Mouse (Mus musculus) neural tube, embryonic 11.5 days (tissue): ENCODE results near the gene Faf2. TPM values are rescaled to one million over a fixed set of nuclear protein-coding genes. Genes with fewer than 3 reads are reported as not detected.

ENCODE experiments used
- ATAC-seq: fragments of 200-750 bp; cut with Nextera tagmentation; 2 replicates; pipeline ENCODE4 v1.8.0; 2017; ENCODE audit warnings: moderate number of reproducible peaks, mild to moderate bottlenecking, moderate TSS enrichment, moderate library complexity; ENCODE audit not compliant: insufficient read depth, low FRiP score, low TSS enrichment
- DNase-seq: peaks from one replicate; pipeline ENCODE4 v3.0.0-alpha.2; 2015; ENCODE audit warnings: low spot score
- H3K27ac ChIP-seq: fragments of 300-500 bp; sonication (generic); 2 replicates; pipeline ENCODE4 v1.5.1; 2014; ENCODE audit warnings: low read depth, mild to moderate bottlenecking, low read length
- H3K27me3 ChIP-seq: fragments of 300-500 bp; sonication (generic); 2 replicates; pipeline ENCODE4 v1.6.1; 2014; ENCODE audit warnings: mild to moderate bottlenecking, low read length, mixed read lengths; ENCODE audit not compliant: control insufficient read depth, insufficient read depth
- H3K36me3 ChIP-seq: fragments of 300-500 bp; sonication (generic); 2 replicates; pipeline ENCODE4 v1.6.1; 2014; ENCODE audit warnings: mild to moderate bottlenecking, low read length, moderate library complexity, mixed read lengths; ENCODE audit not compliant: control insufficient read depth, insufficient read depth
- H3K4me1 ChIP-seq: fragments of 300-500 bp; sonication (generic); 2 replicates; pipeline ENCODE4 v1.6.1; 2014; ENCODE audit warnings: low read length, mixed read lengths; ENCODE audit not compliant: control insufficient read depth, insufficient read depth
- H3K4me2 ChIP-seq: fragments of 300-500 bp; sonication (generic); 2 replicates; pipeline ENCODE4 v1.6.1; 2014; ENCODE audit warnings: low read depth, mild to moderate bottlenecking, moderate library complexity
- H3K4me3 ChIP-seq: fragments of 300-500 bp; sonication (generic); 2 replicates; pipeline ENCODE4 v1.5.1; 2014; ENCODE audit warnings: low read depth, low read length
- H3K9ac ChIP-seq: fragments of 300-500 bp; sonication (generic); 2 replicates; pipeline ENCODE4 v1.6.1; 2014; ENCODE audit warnings: mild to moderate bottlenecking, low read length
- H3K9me3 ChIP-seq: fragments of 300-500 bp; sonication (generic); 2 replicates; pipeline ENCODE4 v1.6.1; 2016; ENCODE audit warnings: low read length; ENCODE audit not compliant: control insufficient read depth
- WGBS: fragments of 180-500 bp; shearing (Covaris S2); extraction: QIAGEN DNeasy Blood & Tissue Kit; methylation state at CpG from one replicate; pipeline ENCODE4 v1.1.7; 2014; 5-methylcytosine and 5-hydroxymethylcytosine counted together
- polyA plus RNA-seq: library from polyadenylated mRNA; unstranded; fragments of >200 nt; fragmentation: Nextera tagmentation; extraction: Ambion mirVana; gene quantifications from 2 replicates; pipeline ENCODE4 v1.2.1, GENCODE M21; 2014

Gene Faf2
- polyA plus RNA-seq, 1 experiment from 2014 or later = 102 TPM

- H3K4me2 ChIP-seq = no peak overlapping the region
- ATAC-seq (no peak), DNase-seq (no peak)
- H3K4me1 ChIP-seq = peaks cover 6% of the 10 kb centered on the region
- no peaks in the 10 kb centered on the region for H3K27me3 ChIP-seq
- no peak overlapping the region for H3K27ac ChIP-seq
- H3K9ac ChIP-seq = no peak overlapping the region
- peaks cover 35% of the 10 kb centered on the region for H3K36me3 ChIP-seq
- WGBS = 78% methylated on average over 17 of the region's 17 CpGs
- H3K9me3 ChIP-seq = no peaks in the 10 kb centered on the region
- H3K4me3 ChIP-seq = no peak overlapping the region
These were observed 58.7 kb downstream of the Faf2 start for GRCm38 (mm10) chr13:54680184-54680853.

DNA sequence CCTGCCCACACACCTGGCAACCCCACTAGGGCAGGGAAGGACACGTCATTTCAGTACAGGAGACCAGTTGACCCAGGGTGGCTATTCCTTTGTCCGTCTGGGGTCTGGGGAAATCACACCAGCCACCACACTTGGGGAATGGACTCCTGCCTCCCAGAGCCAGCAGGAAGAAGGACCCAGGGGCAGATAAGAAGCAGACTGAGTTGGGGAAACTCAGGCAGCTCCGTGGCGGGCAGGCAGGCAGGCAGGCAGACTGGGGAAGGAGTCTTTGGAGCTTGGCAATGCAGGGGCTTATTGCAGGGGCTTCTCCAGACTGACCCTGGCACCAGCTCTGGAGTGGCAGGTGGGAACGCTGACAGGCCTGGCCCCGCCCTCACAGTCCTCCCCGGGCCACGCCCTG is 59.7 kb downstream of the Faf2 start:
- DNase-seq = no peak
- no peaks in the 10 kb centered on the region for H3K9me3 ChIP-seq
- H3K27me3 ChIP-seq = no peaks in the 10 kb centered on the region
- H3K9ac ChIP-seq = no peak overlapping the region
- no peak overlapping the region for H3K27ac ChIP-seq
- WGBS = 80% methylated on average over 4 of the region's 8 CpGs
- H3K4me1 ChIP-seq = peaks cover 13% of the 10 kb centered on the region
- H3K4me3 ChIP-seq = no peak overlapping the region
- no peak overlapping the region for H3K4me2 ChIP-seq
- ATAC-seq = no peak
- peaks cover 35% of the 10 kb centered on the region for H3K36me3 ChIP-seq

DNA sequence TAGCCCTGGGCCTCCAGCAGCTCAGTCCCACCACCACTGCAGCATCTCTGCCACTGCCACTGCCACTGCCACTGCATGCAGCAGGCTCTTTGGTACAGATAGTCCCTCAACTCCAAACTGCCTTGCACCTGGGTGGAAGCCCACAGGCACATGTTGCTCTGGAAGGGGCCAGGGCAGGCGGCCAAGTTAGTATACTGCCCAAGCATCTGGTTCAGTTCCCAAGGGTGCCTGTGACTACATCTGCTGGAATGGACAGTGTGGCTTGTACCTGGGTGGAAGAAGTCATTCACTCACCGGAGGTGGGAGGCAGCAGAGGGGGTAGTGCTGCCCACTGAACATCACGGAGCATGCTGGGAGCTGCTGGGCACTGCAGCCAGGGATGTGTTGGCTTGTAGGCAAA is 61.7 kb downstream of the Faf2 start:
- H3K4me3 ChIP-seq = no peak overlapping the region
- H3K9ac ChIP-seq = no peak overlapping the region
- WGBS = 96% methylated on average over 3 of the region's 3 CpGs
- no peak overlapping the region for H3K4me2 ChIP-seq
- no peaks in the 10 kb centered on the region for H3K9me3 ChIP-seq
- no peaks in the 10 kb centered on the region for H3K27me3 ChIP-seq
- DNase-seq (no peak), ATAC-seq (no peak)
- H3K4me1 ChIP-seq = peaks cover 13% of the 10 kb centered on the region
- peaks cover 35% of the 10 kb centered on the region for H3K36me3 ChIP-seq
- no peak overlapping the region for H3K27ac ChIP-seq

- ATAC-seq = no peak
- no peaks in the 10 kb centered on the region for H3K27me3 ChIP-seq
- no peak overlapping the region for H3K9ac ChIP-seq
- 75% methylated on average over 3 of the region's 3 CpGs for WGBS
- peaks cover 16% of the 10 kb centered on the region for H3K4me1 ChIP-seq
- H3K27ac ChIP-seq = no peak overlapping the region
- DNase-seq = no peak
- H3K4me3 ChIP-seq = 0 out of 2 replicates have a peak overlapping the region, but pooled peaks have one; percentile 0
- H3K4me2 ChIP-seq = peak overlapping the region; percentile 75
- peaks cover 35% of the 10 kb centered on the region for H3K36me3 ChIP-seq
- H3K9me3 ChIP-seq = no peaks in the 10 kb centered on the region
These were observed 62.7 kb downstream of the Faf2 start for GRCm38 (mm10) chr13:54684140-54684896.

- peak overlapping the region; percentile 75 for H3K4me2 ChIP-seq
- ATAC-seq = no peak
- peaks cover 33% of the 10 kb centered on the region for H3K36me3 ChIP-seq
- no peak overlapping the region for H3K27ac ChIP-seq
- 42% methylated on average over 2 of the region's 2 CpGs for WGBS
- peak overlapping the region; percentile 94; the same call in 1 of the 2 replicates for H3K4me3 ChIP-seq
- H3K9me3 ChIP-seq = no peaks in the 10 kb centered on the region
- H3K9ac ChIP-seq = no peak overlapping the region
- peak; percentile 54 for DNase-seq
- peaks cover 16% of the 10 kb centered on the region for H3K4me1 ChIP-seq
- no peaks in the 10 kb centered on the region for H3K27me3 ChIP-seq
These were observed 63.6 kb downstream of the Faf2 start for GRCm38 (mm10) chr13:54685174-54685573.

DNA sequence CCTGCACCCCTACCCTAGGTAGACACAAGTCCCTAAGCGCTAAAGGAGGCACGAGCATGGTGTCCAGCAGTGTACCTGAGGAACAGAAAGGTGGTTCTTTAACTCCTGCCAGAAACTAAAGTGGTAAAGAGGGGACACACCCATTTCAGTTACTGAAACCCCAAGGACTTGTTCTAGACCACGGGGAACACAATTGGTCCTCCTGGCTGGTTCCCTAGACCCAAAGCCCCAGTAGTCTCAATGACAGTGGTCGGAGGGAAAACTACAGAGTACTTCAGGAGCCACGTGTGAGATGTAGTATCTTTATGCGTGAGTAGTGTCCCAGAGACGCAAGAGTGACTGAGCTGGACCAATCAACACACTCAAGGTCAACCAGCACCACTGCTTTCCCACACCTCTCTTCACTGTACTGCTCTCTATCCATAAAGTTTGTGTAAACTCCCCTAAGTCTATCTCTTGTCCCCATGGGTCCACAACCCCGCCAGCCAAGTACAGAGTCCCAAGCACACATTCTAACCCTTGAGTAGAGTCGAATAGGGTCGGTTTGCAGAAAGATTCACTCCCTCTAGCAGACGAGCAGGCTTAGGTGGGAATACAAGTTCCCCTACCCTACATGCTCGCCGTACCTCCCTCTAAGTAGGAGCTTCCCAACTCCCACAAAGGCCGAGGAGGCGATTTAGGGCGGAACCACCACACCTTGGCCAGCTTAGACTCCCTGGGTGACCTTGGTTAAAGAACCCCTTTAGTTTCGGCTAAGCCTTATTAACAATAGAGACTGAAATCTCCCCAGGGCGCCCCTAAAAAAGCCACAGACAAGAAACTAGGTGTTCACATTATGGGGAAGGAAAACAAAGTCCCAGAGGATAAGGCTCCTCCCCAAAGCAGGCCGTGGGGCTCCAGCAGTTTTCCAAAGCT is 64.8 kb downstream of the Faf2 start:
- Histone ChIP-seq H3K4me3 (peak overlapping the region; percentile 94), H3K9ac (peak overlapping the region; percentile 99), H3K4me2 (peak overlapping the region; percentile 75), H3K9me3 (no peaks in the 10 kb centered on the region), H3K27ac (peak overlapping the region; percentile 98), H3K27me3 (no peaks in the 10 kb centered on the region), H3K4me1 (peaks cover 16% of the 10 kb centered on the region), H3K36me3 (peaks cover 25% of the 10 kb centered on the region)
- DNase-seq (peak; percentile 24), ATAC-seq (no peak)
- 7% methylated on average over 19 of the region's 19 CpGs for WGBS

GRCm38 (mm10) chr13:54687096-54687495 is 65.5 kb downstream of the Faf2 start:
- WGBS = under 1% methylated on average over 34 of the region's 35 CpGs
- peak overlapping the region; percentile 99 for H3K9ac ChIP-seq
- ATAC-seq = peak; percentile 67
- H3K4me3 ChIP-seq = peak overlapping the region; percentile 94
- H3K9me3 ChIP-seq = no peaks in the 10 kb centered on the region
- H3K4me1 ChIP-seq = peaks cover 18% of the 10 kb centered on the region
- peak overlapping the region; percentile 75 for H3K4me2 ChIP-seq
- peaks cover 18% of the 10 kb centered on the region for H3K36me3 ChIP-seq
- no peaks in the 10 kb centered on the region for H3K27me3 ChIP-seq
- peak overlapping the region; percentile 98 for H3K27ac ChIP-seq
- DNase-seq = peak; percentile 87

DNA sequence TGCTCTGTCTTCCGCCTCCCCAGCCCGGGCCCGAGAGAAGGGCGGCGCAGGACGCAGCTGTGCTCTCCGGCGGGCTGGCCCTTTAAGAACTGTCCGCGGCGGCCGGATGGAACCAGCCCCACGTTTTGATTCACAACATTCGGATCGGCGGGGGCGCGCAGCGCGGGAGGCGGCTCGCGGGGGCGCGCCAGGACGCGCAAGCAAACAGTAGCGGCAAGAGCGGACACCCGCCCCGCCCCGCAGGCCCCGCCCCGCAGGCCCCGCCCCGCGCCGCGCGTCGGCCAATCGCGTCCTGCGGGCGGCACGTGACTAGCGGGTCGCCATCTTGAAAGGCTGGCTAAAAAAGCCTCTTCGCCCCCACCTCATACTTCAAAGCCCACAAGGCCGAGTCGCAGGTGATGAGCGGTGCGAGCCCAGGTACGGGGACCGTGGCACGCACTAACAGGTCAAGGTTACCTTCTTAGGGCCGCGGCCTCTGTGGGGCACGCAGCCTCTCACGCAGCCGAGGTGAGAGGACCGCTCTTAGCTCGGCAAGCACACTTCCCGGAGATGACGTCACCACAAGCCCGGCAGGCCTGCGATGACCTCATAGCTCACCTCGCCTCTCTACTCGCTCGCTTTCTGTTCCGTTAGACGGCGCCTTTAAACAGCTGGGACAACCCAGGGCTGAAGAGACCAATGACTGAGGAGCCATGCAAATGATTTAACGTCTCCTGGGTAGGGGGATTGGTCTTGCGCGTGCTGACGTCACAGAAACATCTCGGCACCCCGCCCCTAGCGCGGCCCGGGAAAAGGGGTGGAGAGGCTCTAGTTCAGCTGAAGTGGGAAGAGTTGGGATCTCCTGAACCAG is 66.2 kb downstream of the Faf2 start:
- under 1% methylated on average over 79 of the region's 82 CpGs for WGBS
- ATAC-seq = peak; percentile 91
- H3K4me1 ChIP-seq = peaks cover 25% of the 10 kb centered on the region

More for the DNA sequence above, 66.2 kb downstream of the Faf2 start:
- H3K9me3 ChIP-seq = no peaks in the 10 kb centered on the region
- H3K36me3 ChIP-seq = peaks cover 11% of the 10 kb centered on the region
- peak overlapping the region; percentile 99 for H3K9ac ChIP-seq
- peak overlapping the region; percentile 75 for H3K4me2 ChIP-seq
- DNase-seq = peak; percentile 98
- peak overlapping the region; percentile 98 for H3K27ac ChIP-seq
- no peaks in the 10 kb centered on the region for H3K27me3 ChIP-seq
- H3K4me3 ChIP-seq = peak overlapping the region; percentile 94
